Mouse (Mus musculus) spleen, adult 2 months (tissue): ENCODE measurements around the gene Fbxl21.

Experiments
- CTCF ChIP-seq: fragments of 200-500 bp; IDR thresholded peaks from 2 replicates; pipeline ENCODE4 v1.5.1; 2011; ENCODE audit warnings: mild to moderate bottlenecking, inconsistent platforms; ENCODE audit not compliant: insufficient read depth, insufficient read length, insufficient replicate concordance; ENCODE audit errors: extremely low read depth
- POLR2A ChIP-seq: fragments of 200-500 bp; IDR thresholded peaks from 2 replicates; pipeline ENCODE4 v1.6.1; 2011; ENCODE audit warnings: low read depth, low read length, inconsistent platforms

DNA sequence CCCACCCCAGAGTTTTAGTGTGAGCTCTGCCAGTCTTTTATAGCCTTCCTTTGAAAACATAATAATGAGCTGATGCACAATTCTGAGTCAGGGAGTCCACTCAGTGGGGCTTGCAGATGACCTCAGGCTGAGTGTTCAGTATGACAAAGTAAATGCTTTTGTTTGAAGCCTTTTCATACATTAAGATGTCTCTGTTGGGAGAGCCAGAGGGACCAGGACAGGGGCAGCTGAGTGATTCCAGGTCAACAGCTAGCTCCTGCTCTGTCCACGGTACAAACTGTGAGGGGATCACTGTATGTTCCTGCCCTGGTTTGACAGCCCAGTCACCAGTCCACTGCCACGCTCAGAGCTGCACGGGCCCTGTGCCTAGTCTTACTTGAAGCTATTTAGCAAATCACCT is 60.4 kb downstream of the Fbxl21 start:
- TF ChIP-seq CTCF (no peak), POLR2A (no peak)
